Mouse (Mus musculus) G1E-ER4 (cell line): ENCODE results near the gene Iqcf4. TPM values are rescaled to one million over a fixed set of nuclear protein-coding genes. Genes with fewer than 3 reads are reported as not detected.

Source experiments
- GATA1 ChIP-seq: IDR thresholded peaks from one replicate; pipeline ENCODE4 v1.8.0; 2012; ENCODE audit warnings: low read length, inconsistent platforms
- polyA plus RNA-seq: library from polyadenylated mRNA; stranded (reverse); fragments of >175 nt; gene quantifications from 2 replicates; pipeline ENCODE4 v1.2.3, GENCODE M21; 2012

The Iqcf4 gene
- polyA plus RNA-seq, 1 experiment = not detected

- no peak for TF ChIP-seq GATA1
Observed at GRCm38 (mm10) chr9:106561531-106561930, 9.3 kb downstream of the Iqcf4 start, which contains the start of gene Iqcf3. Iqcf3 (minus strand) TSS chr9:106561631.

- no peak for TF ChIP-seq GATA1
Observed at GRCm38 (mm10) chr9:106534975-106535374, 35.8 kb downstream of the Iqcf4 start.

GRCm38 (mm10) chr9:106534296-106534695 lies 36.5 kb downstream of the Iqcf4 start:
- no peak for TF ChIP-seq GATA1

GRCm38 (mm10) chr9:106531833-106532232 lies 39.0 kb downstream of the Iqcf4 start:
- TF ChIP-seq GATA1 = no peak

GRCm38 (mm10) chr9:106519909-106520308 lies 50.9 kb downstream of the Iqcf4 start:
- TF ChIP-seq GATA1 = no peak

- no peak for TF ChIP-seq GATA1
Observed at GRCm38 (mm10) chr9:106519433-106519832, 51.4 kb downstream of the Iqcf4 start.

Other genes starting within 250 kb of the Iqcf4 start
- 15.7 and 17.4 TPM in 2 replicates for gene Dusp7, start 202.4 kb downstream of the Iqcf4 start, polyA plus RNA-seq
- 40.2 and 40.6 TPM in 2 replicates for gene Rpl29, start 141.5 kb downstream of the Iqcf4 start, polyA plus RNA-seq
- 15.0 and 24.3 TPM in 2 replicates for gene Acy1, start 132.7 kb downstream of the Iqcf4 start, polyA plus RNA-seq
- 1.1 and 1.5 TPM in 2 replicates for gene Abhd14b, start 123.5 kb downstream of the Iqcf4 start, polyA plus RNA-seq
- 13.6 and 24.5 TPM in 2 replicates for gene Abhd14a, start 123.3 kb downstream of the Iqcf4 start, polyA plus RNA-seq
- gene Pcbp4, start 117.7 kb downstream of the Iqcf4 start, polyA plus RNA-seq = 17.6 and 22.6 TPM in 2 replicates
- not detected in 2 replicates for gene Gpr62, start 105.1 kb downstream of the Iqcf4 start, polyA plus RNA-seq
- gene Rrp9, start 95.0 kb downstream of the Iqcf4 start, polyA plus RNA-seq = 440 and 496 TPM in 2 replicates
- 1.2 and 1.3 TPM in 2 replicates for gene Parp3, start 94.0 kb downstream of the Iqcf4 start, polyA plus RNA-seq
- not detected in 2 replicates for gene Iqcf1, start 71.0 kb downstream of the Iqcf4 start, polyA plus RNA-seq
- gene Iqcf5, start 56.4 kb downstream of the Iqcf4 start, polyA plus RNA-seq = not detected in 2 replicates
- not detected in 2 replicates for gene Iqcf3, start 9.4 kb downstream of the Iqcf4 start, polyA plus RNA-seq
- gene Iqcf6, start 55.6 kb upstream of the Iqcf4 start, polyA plus RNA-seq = not detected in 2 replicates
- gene Grm2, start 85.1 kb upstream of the Iqcf4 start, polyA plus RNA-seq = not detected in 2 replicates
- 47.2 and 52.5 TPM in 2 replicates for gene Tex264, start 114.9 kb upstream of the Iqcf4 start, polyA plus RNA-seq
- 8.1 and 8.5 TPM in 2 replicates for gene Rad54l2, start 218.2 kb upstream of the Iqcf4 start, polyA plus RNA-seq